Mouse (Mus musculus) heart, embryonic 11.5 days (tissue): ENCODE data around the gene Krt71. TPM values are rescaled to one million over a fixed set of nuclear protein-coding genes. Genes with fewer than 3 reads are reported as not detected.

Experiments
- ATAC-seq: fragments of 200-750 bp; cut with Nextera tagmentation; replicated peaks from 2 replicates; pipeline ENCODE4 v1.8.0; 2017; ENCODE audit warnings: moderate library complexity; ENCODE audit not compliant: insufficient number of reproducible peaks, low FRiP score, low TSS enrichment
- H3K27ac ChIP-seq: fragments of 300-500 bp; sonication (generic); 2 replicates; pipeline ENCODE4 v1.5.1; 2014; ENCODE audit warnings: mild to moderate bottlenecking, low read depth, low read length
- H3K27me3 ChIP-seq: fragments of 300-500 bp; sonication (generic); 2 replicates; pipeline ENCODE4 v1.6.1; 2014; ENCODE audit warnings: mild to moderate bottlenecking, low read length, mixed read lengths; ENCODE audit not compliant: control insufficient read depth, insufficient read depth
- H3K36me3 ChIP-seq: fragments of 300-500 bp; sonication (generic); 2 replicates; pipeline ENCODE4 v1.6.1; 2014; ENCODE audit warnings: mild to moderate bottlenecking, low read length, moderate library complexity, mixed read lengths; ENCODE audit not compliant: control insufficient read depth, insufficient read depth
- H3K4me1 ChIP-seq: fragments of 300-500 bp; sonication (generic); 2 replicates; pipeline ENCODE4 v1.6.1; 2014; ENCODE audit warnings: low read length; ENCODE audit not compliant: control insufficient read depth, insufficient read depth
- H3K4me2 ChIP-seq: fragments of 300-500 bp; sonication (generic); 2 replicates; pipeline ENCODE4 v1.6.1; 2014; ENCODE audit warnings: mild to moderate bottlenecking, moderate library complexity
- H3K4me3 ChIP-seq: fragments of 300-500 bp; sonication (generic); 2 replicates; pipeline ENCODE4 v1.5.1; 2014; ENCODE audit warnings: low read depth, low read length
- H3K9ac ChIP-seq: fragments of 300-500 bp; sonication (generic); 2 replicates; pipeline ENCODE4 v1.6.1; 2014; ENCODE audit warnings: mild to moderate bottlenecking, low read depth, low read length, moderate library complexity
- H3K9me3 ChIP-seq: fragments of 300-500 bp; sonication (generic); replicated peaks from 2 replicates; pipeline ENCODE4 v1.6.1; 2016; ENCODE audit warnings: low read length; ENCODE audit not compliant: control insufficient read depth
- WGBS: fragments of 180-500 bp; shearing (Covaris S2); extraction: QIAGEN DNeasy Blood & Tissue Kit; methylation state at CpG from one replicate; pipeline ENCODE4 v1.1.7; 2014; ENCODE audit not compliant: insufficient replicate concordance; 5-methylcytosine and 5-hydroxymethylcytosine counted together
- polyA plus RNA-seq: library from polyadenylated mRNA; unstranded; fragments of >200 nt; fragmentation: Nextera tagmentation; extraction: Ambion mirVana; gene quantifications from 2 replicates; pipeline ENCODE4 v1.2.1, GENCODE M21; 2014

Gene Krt71
- polyA plus RNA-seq, 1 experiment from 2014 or later: not detected

- Histone ChIP-seq H3K36me3 (no peaks in the 10 kb centered on the region), H3K9ac (no peak overlapping the region), H3K27ac (no peak overlapping the region), H3K4me2 (no peak overlapping the region), H3K4me3 (no peak overlapping the region), H3K4me1 (no peaks in the 10 kb centered on the region), H3K9me3 (no peaks in the 10 kb centered on the region), H3K27me3 (0 out of 2 replicates have a peak, but pooled peaks cover 6% of the 10 kb centered on the region)
- ATAC-seq: no peak
- WGBS: 41% methylated on average over 5 of the region's 5 CpGs
Observed at GRCm38 (mm10) chr15:101724686-101725085, 18.2 kb downstream of the Krt71 start.

- no peaks in the 10 kb centered on the region for H3K36me3 ChIP-seq
- 67% methylated on average over 3 of the region's 3 CpGs for WGBS
- H3K9ac ChIP-seq: no peak overlapping the region
- no peaks in the 10 kb centered on the region for H3K9me3 ChIP-seq
- H3K27me3 ChIP-seq: no peaks in the 10 kb centered on the region; the same call in 1 of the 2 replicates
- H3K4me1 ChIP-seq: no peaks in the 10 kb centered on the region
- ATAC-seq: no peak
- H3K27ac ChIP-seq: no peak overlapping the region
- H3K4me3 ChIP-seq: no peak overlapping the region
- no peak overlapping the region for H3K4me2 ChIP-seq
Observed at GRCm38 (mm10) chr15:101715831-101716230, 27.1 kb downstream of the Krt71 start.

- no peaks in the 10 kb centered on the region for H3K36me3 ChIP-seq
- H3K9ac ChIP-seq: no peak overlapping the region
- H3K4me3 ChIP-seq: no peak overlapping the region
- 65% methylated on average over 5 of the region's 5 CpGs for WGBS
- H3K4me1 ChIP-seq: no peaks in the 10 kb centered on the region
- no peaks in the 10 kb centered on the region for H3K9me3 ChIP-seq
- no peak overlapping the region for H3K27ac ChIP-seq
- no peak overlapping the region for H3K4me2 ChIP-seq
- ATAC-seq: no peak
- no peaks in the 10 kb centered on the region; the same call in 1 of the 2 replicates for H3K27me3 ChIP-seq
Observed at GRCm38 (mm10) chr15:101714356-101714755, 28.6 kb downstream of the Krt71 start.

GRCm38 (mm10) chr15:101713731-101714130 lies 29.2 kb downstream of the Krt71 start:
- Histone ChIP-seq H3K36me3 (no peaks in the 10 kb centered on the region), H3K27ac (no peak overlapping the region), H3K9ac (no peak overlapping the region), H3K4me3 (no peak overlapping the region), H3K4me1 (no peaks in the 10 kb centered on the region), H3K9me3 (no peaks in the 10 kb centered on the region), H3K4me2 (no peak overlapping the region), H3K27me3 (no peaks in the 10 kb centered on the region; the same call in 1 of the 2 replicates)
- no peak for ATAC-seq
- WGBS: 59% methylated on average over 8 of the region's 8 CpGs

GRCm38 (mm10) chr15:101712720-101713119 lies 30.2 kb downstream of the Krt71 start, which contains the start of gene Krt5:
TSS of gene Krt5 (minus strand) at chr15:101712898.
- WGBS: 58% methylated on average over 13 of the region's 13 CpGs
- Histone ChIP-seq H3K4me2 (no peak within 1 kb of the TSS), H3K9ac (no peak within 1 kb of the TSS), H3K4me3 (no peak within 1 kb of the TSS), H3K27me3 (peaks cover 2% of the 10 kb centered on the region; the same call in 1 of the 2 replicates), H3K27ac (no peak within 1 kb of the TSS), H3K9me3 (no peaks in the 10 kb centered on the region), H3K36me3 (no peaks in the 10 kb centered on the region), H3K4me1 (no peaks in the 10 kb centered on the region)
- ATAC-seq: no peak

GRCm38 (mm10) chr15:101708683-101709082 lies 34.2 kb downstream of the Krt71 start:
- no peak overlapping the region for H3K27ac ChIP-seq
- ATAC-seq: no peak
- no peak overlapping the region for H3K9ac ChIP-seq
- no peaks in the 10 kb centered on the region for H3K36me3 ChIP-seq
- WGBS: 61% methylated on average over 11 of the region's 11 CpGs
- no peak overlapping the region for H3K4me3 ChIP-seq
- H3K4me2 ChIP-seq: no peak overlapping the region
- peaks cover 6% of the 10 kb centered on the region for H3K27me3 ChIP-seq
- no peaks in the 10 kb centered on the region for H3K9me3 ChIP-seq
- no peaks in the 10 kb centered on the region for H3K4me1 ChIP-seq

- ATAC-seq: no peak
- no peaks in the 10 kb centered on the region for H3K9me3 ChIP-seq
- 72% methylated on average over 9 of the region's 9 CpGs for WGBS
Observed at GRCm38 (mm10) chr15:101707454-101707853, 35.5 kb downstream of the Krt71 start.

GRCm38 (mm10) chr15:101704066-101704465 lies 38.8 kb downstream of the Krt71 start:
- Histone ChIP-seq H3K27ac (no peak overlapping the region), H3K36me3 (no peaks in the 10 kb centered on the region), H3K27me3 (peaks cover 6% of the 10 kb centered on the region; the same call in 1 of the 2 replicates), H3K9me3 (no peaks in the 10 kb centered on the region), H3K4me1 (no peaks in the 10 kb centered on the region), H3K9ac (no peak overlapping the region), H3K4me2 (no peak overlapping the region), H3K4me3 (no peak overlapping the region)
- no peak for ATAC-seq
- WGBS: 68% methylated on average over 4 of the region's 4 CpGs

More at GRCm38 (mm10) chr15:101707454-101707853, 35.5 kb downstream of the Krt71 start:
- Histone ChIP-seq H3K4me1 (no peaks in the 10 kb centered on the region), H3K9ac (no peak overlapping the region), H3K4me2 (no peak overlapping the region), H3K4me3 (no peak overlapping the region), H3K36me3 (no peaks in the 10 kb centered on the region), H3K27ac (no peak overlapping the region), H3K27me3 (peaks cover 6% of the 10 kb centered on the region)

- 25% methylated on average over 2 of the region's 2 CpGs for WGBS
- Histone ChIP-seq H3K27me3 (peaks cover 7% of the 10 kb centered on the region; the same call in 1 of the 2 replicates), H3K27ac (no peak overlapping the region), H3K4me1 (no peaks in the 10 kb centered on the region), H3K4me2 (no peak overlapping the region), H3K36me3 (no peaks in the 10 kb centered on the region), H3K9ac (no peak overlapping the region), H3K9me3 (no peaks in the 10 kb centered on the region), H3K4me3 (no peak overlapping the region)
- ATAC-seq: no peak
Observed at GRCm38 (mm10) chr15:101702380-101702779, 40.5 kb downstream of the Krt71 start.
